Mouse (Mus musculus) G1E (cell line): ENCODE results near the gene Aplnr.

Experiments
- CTCF ChIP-seq: IDR thresholded peaks from 2 replicates; pipeline ENCODE4 v1.5.1; 2012; ENCODE audit warnings: low read depth, low read length, inconsistent platforms, mixed read lengths
- GATA1 ChIP-seq: IDR thresholded peaks from 2 replicates; pipeline ENCODE4 v1.6.1; 2012; ENCODE audit warnings: borderline replicate concordance, low read length, inconsistent platforms, mixed read lengths

GRCm38 (mm10) chr2:85098824-85099511 lies 37.1 kb upstream of the Aplnr start:
- TF ChIP-seq CTCF (no peak), GATA1 (no peak)
